Mouse (Mus musculus) mesoderm, embryonic 11.5 days (tissue): Measurements from ENCODE around the gene Cyp2c69.
"Not testable (repeated sequence)": the region's sequence is repeated elsewhere in the genome, so short reads cannot be mapped to it uniquely, and the experiment has no call there.

Experiments
- DNase-seq: peaks from one replicate; pipeline ENCODE4 v3.0.0-alpha.2; 2012; ENCODE audit warnings: low read depth, low spot score

The Cyp2c69 gene

DNA sequence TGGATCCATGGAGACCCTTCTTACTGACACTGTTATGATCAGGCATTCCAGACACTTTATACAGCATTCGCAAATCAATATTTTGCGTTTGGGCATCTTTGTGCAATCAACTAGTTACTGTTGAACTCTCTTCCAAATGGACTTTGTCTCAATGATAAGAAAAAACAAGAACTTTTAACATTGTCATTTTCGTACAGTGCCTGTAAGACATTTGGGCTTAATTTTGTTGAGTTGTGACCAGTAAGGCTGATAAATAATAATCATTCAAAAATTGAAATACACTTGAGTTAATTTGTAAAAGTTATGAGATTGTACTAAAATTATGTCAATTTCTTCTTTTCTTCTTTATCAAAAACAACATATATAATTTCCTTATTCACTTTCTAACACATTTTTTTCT lies at the start of gene Cyp2c69:
Cyp2c69 (minus strand) TSS at position 101 of the 400 bp plus-strand sequence.
- DNase-seq = not testable (repeated sequence)

DNA sequence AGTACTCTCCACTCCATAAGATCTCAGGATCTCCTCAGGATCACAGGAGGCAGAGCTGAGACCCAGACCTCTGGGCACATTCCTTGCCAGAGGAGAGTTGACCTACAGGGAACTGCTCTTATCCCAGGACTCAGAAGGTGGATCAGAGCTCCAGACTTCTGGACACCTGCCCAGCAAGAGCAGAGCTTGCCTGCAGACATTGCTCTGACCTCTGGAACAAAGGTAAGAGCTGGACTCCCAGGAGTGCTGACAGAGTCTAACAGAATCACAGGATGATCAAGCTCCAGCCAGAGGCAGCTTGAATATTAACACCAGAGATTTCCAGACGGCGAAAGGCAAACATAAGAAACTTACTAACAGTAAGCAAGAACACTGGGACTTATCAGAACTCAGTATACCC lies 48.8 kb upstream of the Cyp2c69 start:
- no peak for DNase-seq

DNA sequence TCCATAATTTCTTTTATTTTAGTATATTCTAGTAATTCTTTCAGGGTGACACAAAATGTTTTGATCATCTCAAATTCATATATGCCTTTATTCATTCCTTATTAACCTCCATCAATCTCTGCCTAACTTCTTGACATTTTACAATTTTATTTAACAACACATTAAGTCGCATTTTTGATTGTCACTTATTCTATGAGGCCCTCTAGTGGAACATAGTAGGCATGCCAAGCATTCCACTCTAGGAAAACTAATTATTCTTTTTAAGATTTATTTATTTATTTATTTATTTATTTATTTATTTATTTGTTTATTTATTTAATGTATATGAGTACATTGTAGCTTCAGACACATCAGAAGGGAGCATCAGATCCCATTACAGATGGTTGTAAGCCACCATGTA lies 43.4 kb upstream of the Cyp2c69 start:
- DNase-seq = no peak

DNA sequence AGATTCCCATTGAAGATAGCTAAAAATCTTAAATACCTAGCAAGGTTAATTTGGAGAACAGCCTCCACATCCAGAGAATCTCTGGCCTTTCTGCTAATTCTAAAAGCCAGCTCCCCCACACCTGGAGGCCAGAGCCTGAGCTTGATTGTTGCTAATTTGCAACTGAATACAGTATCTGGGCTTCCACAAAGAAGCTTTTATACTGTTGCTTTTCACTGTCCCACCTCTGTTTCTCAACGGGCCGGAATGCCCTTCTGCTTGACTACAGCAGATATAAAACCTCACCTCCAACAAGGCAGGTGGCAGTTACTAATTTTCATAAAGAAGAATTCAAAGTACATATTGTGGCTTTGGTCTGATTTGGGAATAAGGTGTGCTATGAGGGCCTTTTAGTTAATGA lies 15.1 kb upstream of the Cyp2c69 start:
- DNase-seq = no peak

DNA sequence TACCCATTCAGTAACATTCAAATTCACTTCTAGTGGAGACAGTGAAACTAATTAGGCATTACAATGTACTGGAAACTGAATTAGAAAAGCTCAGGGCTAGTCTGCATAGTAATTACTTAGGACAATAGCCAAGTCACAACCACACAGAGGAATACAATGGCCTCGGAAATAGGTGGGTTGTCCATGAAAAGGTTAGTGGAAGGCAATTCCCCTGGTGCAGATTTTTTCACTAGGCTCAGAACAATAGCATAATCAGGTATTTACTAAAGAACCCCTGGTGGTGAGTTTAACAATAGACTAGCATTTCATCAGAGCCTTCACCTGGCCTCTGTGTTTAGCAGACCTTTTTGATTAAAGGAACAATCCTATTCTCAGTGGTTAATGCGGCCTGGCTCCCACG lies 3.5 kb upstream of the Cyp2c69 start:
- not testable (repeated sequence) for DNase-seq

DNA sequence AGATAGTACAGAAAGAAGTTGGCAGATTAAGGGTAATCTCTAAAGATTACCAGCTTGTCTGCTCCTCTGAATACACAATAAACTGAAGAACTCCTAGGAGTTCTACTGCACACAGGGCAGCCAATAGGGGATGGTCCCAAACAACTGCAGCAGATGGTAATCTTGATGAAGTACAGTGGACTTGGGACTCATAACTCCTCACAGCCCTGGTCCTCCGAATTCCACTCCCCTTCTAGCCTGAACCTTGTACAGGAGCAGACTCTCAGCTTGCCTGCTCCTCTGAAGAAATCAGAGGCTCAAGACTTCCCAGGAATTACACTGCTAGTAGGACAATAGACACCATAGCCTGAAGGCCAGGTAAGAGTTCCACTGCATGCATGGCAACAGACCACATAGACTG lies 20.5 kb downstream of the Cyp2c69 start:
- no peak for DNase-seq

DNA sequence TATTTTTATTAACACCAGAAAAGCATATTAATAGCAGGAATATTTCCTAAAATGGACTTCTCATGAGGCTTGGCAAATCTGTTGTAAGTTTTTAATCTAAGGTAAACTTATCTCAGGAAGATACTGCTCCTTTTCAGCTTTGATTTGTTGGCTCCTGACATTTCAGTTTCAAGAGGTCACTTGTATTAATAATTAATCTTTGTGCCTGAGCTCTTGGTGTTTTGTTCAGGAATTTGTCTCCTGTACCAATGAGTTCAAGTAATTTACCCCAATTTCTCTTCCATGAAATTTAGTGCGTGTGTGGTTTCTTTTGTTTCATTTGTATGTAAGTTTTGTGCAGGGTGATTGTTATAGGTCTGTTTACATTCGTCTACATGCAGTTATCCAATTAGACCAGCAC lies 65.7 kb downstream of the Cyp2c69 start:
- DNase-seq = not testable (repeated sequence)

DNA sequence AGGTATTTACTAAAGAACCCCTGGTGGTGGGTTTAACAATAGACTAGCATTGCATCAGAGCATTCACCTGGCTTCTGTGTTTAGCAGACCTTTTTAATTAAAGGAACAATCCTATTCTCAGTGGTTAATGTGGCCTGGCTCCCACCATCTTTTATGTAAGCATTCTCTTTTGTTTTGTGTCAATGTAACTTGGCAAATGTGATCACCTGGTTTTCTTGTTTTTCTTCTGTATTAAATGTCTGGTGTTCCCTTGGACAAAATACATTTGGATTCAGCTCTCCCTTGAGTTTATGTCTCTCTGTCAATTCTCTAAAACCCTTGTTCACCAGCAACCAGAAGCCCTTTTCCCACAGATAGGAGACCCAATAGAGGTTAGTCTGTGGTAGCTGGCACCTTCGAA lies 70.2 kb downstream of the Cyp2c69 start:
- DNase-seq = not testable (repeated sequence)

DNA sequence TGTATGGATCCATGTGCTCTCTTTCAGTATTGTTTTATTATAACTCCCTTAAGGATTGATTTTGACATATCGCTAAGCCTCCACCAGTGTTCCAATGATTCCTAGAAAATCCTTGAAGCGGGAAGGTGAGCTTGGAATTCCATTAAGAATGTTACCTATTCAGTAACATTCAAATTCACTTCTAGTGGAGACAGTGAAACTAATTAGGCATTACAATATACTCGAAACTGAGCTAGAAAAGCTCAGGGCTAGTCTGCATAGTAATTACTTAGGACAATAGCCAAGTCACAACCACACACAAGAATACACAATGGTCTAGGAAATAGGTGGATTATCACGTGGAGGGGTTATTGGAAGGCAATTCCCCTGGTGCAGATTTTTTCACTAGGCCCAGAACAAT lies 70.6 kb downstream of the Cyp2c69 start:
- DNase-seq = not testable (repeated sequence)

DNA sequence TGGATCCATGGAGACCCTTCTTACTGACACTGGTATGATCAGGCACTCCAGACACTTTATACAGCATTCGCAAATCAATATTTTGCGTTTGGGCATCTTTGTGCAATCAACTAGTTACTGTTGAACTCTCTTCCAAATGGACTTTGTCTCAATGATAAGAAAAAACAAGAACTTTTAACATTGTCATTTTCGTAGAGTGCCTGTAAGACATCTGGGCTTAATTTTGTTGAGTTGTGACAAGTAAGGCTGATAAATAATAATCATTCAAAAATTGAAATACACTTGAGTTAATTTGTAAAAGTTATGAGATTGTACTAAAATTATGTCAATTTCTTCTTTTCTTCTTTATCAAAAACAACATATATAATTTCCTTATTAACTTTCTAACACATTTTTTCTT lies 73.9 kb downstream of the Cyp2c69 start, which contains the start of gene Cyp2c40:
Cyp2c40 (minus strand) TSS at position 101 of the 400 bp plus-strand sequence.
- not testable (repeated sequence) for DNase-seq
